Mouse (Mus musculus): ENCODE data around the gene Clk3.
A peak's percentile ranks its signal among the peaks of the same experiment; 100 is the strongest.

The Clk3 gene

DNA sequence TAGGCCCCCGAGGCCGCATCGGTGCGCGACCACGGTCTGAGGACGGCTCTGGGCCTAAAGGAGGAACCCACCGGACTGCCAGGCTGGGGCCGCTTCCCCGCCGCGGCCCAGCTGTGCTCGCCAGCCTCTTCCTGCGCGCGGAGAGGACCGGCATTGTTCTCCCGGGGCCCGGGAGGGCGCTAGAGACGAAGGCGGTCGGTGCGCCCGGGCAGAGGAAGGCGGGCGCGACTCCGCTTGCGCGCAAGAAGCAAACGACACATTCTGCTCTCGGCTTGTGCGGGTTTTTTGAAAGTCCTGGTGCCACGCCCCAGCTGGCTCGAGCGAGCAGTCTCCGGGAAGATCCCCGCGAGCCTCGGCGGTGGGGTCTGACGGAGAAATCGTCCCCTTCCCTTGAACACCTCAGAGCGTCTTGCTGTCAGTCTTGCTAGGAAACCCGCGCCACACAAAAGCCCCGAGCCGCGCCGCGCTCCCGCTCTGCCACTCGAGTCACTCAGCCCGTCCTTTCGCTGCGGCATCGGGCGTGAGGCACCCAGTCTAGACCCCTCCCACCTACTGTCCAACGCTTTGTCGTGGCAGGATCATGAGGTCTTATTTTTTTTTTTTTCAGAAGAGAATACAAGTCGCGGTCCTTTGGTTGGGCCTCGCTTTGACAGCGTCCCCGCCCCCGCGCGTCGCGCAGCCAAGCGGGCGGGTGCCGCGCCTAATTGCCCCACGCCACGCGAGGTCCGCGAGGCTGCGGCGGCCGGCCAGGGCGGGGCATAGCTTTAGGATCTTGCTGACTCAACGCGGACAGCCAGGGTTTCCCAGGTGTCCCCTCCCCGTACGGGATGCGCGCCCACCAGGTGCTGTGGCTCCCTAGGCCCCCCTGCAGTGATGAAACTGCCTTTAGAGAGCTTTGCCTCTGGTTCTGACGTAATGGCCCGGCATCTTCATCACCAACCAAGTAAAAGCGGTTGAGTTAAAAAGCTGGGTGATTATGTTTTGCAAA is at the start of gene Clk3:
TSS of gene Clk3 (minus strand) at position 497 of the 988 bp plus-strand sequence.
- peak in 1 of 2 experiments; percentile 78 for DNase-seq (ENCODE audit: low spot score in 2 of 2)

DNA sequence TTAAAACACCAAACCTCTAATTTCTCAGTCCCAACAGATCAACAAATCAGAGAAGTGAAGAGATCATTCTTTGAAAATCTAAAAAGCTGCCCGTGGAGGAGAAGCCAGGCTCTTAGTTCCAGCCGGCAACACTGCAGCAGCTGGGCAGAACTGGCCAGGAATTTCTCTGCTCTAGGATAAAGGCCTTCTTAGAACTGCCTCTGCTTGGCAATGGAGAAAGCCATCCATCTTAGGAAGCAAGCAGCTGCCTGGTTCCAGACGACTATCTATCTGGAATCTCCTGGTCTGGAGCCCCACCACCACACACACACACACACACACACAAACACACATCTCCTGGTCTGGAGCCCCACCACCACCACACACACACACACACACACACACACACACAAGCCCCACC is 49.2 kb upstream of the Clk3 start:
- DNase-seq (ENCODE audit: low spot score in 2 of 2) = no peak

DNA sequence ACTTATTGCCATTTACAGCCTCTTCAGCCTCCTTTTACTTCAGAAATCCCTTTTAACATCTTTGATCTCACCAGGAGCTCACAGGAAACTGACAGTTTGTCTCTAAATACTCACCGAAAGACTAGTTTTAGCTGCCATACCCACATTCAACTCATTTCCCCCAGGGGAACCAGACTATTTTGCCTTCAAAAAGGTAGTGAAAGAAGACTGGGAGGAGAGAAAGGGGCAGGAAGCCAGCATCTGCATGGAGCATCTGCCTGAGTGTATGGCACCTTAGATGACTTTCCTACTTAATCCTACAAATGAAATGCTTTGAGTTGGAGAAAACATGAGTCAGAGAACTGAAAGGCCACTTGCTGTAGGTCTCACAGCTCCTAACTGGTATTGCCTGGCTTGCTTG is 48.4 kb upstream of the Clk3 start:
- no peak for DNase-seq (ENCODE audit: low spot score in 2 of 2)

DNA sequence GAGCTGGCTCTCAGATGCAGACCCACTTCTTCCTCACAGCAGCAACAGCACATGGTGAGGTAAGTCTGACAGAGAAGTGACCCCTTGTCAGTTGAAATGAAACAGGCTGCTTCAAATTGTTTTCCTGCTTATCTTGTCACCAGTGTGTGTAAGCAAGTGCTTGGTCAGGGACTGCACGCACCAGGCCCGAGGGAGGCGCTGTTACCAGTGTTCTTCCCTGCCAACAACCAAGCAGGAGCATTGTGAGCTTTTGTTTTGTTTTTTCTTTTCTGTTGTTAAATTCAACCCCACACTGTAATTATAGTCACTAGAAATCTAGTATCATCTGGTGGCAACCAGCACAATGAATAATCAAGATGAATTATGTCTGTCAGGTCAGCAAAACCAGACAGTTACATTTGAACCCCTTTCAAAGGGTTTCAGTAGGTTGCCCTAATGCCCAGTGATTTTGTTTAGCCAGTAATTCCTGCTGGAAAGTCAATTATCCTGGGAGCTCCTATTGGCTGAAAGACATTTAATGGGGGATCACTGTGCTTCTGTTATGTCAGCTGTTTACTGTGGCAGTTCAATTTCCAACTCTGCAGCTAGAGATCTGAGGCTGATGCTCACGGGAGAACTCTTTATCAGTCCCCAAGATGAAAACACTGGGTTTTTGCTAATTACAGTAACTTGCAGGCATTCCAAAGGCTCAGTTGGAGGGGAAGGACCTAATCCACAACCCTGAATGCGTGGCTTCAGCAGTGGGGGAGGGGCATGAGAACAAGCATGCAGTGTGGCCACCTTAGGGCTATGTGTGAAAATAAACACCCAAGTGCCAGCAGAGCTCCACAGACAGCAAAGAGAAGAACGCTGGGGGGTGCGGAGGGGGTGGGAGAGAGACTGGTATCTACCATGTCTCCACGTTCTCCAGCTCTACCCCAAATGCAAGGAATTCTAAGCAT is 46.4 kb upstream of the Clk3 start:
- no peak for DNase-seq (ENCODE audit: low spot score in 2 of 2)

DNA sequence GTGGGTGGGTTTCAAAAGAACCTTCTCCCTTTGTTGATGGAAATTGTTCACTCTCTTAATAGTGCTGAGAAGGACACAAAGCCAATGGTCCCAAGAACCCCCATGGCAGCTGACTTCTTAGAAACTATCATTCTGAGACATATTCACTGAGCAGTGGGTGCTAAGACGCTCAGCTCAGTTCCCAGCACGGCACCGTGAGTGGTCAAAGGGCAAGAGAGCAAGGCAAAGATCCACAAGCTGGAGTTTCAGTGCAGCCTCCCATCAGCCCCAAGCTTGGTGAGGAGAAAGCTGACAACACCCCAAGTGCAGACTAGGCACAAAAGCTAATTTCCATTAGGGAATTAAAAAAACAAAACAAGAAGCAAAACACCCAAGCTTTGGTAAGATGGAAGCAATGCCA is 45.0 kb upstream of the Clk3 start:
- DNase-seq (ENCODE audit: low spot score in 2 of 2) = no peak

DNA sequence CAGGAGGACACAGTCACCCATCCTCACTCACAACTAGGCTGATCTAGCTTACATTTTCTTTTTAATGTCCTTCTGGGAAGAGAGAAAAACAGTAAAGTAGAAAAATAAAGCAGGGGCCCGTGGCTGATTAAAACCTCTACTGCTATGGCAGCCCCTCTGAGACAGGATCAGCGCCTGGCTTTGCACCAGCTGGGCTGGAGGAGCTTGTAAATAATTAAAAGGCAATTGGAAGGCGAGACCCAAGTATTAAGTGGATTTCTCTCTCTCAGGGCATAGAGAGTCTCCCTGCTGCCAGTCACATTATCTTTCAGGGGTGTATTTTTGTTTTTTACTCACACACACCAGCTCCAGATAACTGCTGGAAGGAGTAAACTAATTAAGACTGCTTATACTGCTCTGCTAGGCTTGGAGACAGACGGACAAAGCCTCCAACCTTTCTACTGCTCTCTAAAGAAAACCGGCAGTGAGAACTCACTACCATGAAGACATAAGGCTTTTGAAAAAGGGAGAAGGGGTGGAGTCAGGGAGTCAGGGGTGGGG is 43.2 kb upstream of the Clk3 start:
- no peak for DNase-seq (ENCODE audit: low spot score in 2 of 2)

DNA sequence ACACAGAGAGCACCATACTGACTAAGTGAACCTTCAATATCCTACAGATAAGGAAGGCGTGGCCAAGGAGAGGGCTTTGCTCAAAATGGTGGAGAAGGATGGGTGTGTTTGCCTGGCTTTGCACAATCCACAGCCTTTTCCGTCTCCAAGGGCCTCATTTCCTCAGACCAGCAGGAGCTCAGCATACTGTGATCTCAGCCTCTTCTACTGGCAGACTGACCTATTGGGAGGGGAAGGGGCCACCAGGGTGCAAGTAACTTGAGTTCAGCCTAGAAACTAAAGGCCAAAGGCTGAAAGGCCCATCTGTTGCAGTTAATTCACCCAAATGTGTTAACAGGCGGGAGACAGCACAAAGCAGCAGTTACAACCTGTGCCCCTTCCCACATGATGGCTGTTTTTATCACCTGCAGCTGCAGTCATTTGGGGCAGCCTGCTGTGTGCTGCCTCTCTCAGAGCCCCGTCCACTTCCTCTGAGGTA is 41.6 kb upstream of the Clk3 start:
- DNase-seq (ENCODE audit: low spot score in 2 of 2) = no peak

DNA sequence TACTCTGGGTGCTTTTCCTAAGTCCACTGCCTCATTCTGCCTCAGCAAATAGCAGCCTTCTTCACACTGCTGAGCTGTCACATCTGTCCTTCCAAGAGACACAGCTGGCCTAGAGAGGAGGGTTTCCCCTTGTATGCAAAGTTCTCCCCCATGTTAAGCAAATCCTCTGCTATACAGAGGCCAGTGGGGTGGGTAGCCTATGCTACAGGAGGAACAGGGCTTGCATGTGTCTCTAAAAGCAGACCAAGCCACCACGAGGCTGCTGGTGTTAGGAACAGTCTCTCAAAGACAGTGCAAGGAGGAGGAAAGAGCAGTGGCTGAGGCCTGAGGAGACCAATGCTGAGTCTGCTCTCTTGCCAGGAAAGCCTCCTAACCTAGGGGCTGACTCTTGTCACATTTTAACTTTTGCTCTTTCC is 40.4 kb upstream of the Clk3 start:
- DNase-seq (ENCODE audit: low spot score in 2 of 2) = no peak

DNA sequence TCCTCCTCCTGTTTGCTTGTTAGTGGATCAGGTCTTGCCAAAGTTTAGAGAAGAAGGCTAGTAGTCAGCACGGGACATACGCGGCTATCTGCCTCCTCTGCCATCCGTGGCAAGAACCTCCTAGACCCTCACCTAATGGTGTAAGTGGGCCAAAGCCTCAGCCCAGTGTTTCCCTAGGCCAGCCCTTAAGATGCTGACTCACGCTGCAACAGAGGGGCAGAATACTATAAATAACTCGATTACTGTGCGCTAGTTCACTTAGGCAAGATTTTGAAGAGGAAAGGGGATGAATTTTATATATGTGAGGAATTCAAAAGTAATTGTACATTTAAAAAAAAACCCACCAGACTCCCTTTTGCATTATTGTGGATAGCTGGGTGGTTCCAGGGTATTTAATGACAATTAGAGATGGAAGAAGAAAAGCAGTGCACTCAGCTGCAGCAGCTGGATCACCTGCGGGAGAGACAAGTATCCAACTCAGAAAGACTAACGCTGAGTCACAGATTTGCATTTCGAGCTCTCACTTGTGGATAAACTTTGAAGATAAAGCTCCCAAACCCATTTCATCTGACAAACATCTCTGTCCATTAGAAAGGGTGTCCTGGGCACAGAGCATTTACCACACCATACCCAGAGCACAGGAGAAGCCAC is 39.6 kb upstream of the Clk3 start:
- no peak for DNase-seq (ENCODE audit: low spot score in 2 of 2)

DNA sequence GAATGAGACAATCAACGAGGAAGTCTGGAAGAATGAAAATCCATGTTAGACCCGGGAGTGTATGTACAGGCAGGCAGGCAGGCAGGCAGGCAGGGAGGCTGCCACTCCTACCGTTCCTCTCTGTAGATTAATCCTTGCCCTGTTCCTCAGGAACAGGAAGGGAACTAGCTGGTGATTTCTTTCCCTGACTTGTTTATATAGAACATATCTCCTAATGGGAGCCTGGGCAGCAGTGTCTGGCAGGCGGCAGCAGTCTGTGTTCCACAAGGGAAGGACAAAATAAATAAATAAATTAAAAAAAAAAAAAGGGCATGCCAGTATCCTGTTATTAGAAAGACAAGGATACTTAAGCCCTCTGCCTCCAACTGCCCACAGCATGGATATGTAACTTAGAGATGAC is 38.2 kb upstream of the Clk3 start:
- no peak for DNase-seq (ENCODE audit: low spot score in 2 of 2)

DNA sequence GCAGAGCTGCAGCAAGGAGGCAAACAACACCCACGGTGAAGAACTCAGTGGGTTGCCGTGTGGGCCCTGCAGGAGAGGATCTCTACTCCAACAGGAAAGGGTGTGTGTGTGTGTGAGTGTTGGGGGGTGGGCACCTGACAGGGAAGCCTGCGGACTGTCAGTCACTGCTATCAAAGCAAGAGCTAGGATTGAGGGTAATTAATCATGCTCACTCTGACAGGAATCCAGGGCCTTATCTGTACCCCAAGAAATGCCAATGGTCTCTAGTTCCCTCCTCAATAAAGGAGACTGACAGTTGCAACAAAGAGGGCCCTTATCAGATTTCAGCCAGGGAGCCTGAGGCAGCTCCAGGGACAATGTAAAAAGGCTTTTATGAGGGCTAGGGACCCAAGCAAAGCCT is 37.4 kb upstream of the Clk3 start:
- no peak for DNase-seq (ENCODE audit: low spot score in 2 of 2)

DNA sequence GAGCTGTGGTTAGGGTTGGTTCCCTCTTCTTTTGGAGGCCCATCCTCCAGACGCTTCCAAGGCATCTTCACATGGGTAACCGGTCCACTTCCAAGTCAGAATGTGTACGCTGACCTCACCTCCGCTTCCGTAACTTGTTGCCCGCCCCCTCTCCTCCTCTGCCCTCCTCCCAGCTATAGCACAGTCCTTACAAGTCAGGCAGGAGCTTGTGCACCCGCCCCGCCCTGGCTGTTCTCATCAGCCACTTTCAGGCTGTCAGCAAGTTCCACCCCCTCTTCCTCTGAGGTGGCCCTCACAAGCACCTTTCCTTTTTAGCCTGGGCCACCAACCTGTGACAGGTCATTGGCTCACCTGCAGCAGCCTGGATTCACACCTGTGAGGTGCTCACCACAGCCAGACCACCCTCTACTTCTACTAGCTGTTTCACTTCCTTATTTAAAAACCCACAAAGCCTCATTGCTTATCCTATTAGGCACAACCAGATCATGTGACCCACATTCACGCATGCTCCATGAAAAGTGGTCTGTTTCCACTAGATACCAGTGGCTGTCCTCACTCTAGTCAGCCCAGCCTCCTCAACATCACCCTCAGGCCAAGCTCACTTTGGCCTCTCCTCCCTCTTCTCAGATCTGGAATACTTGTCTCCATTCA is 34.8 kb upstream of the Clk3 start:
- DNase-seq (ENCODE audit: low spot score in 2 of 2) = no peak

DNA sequence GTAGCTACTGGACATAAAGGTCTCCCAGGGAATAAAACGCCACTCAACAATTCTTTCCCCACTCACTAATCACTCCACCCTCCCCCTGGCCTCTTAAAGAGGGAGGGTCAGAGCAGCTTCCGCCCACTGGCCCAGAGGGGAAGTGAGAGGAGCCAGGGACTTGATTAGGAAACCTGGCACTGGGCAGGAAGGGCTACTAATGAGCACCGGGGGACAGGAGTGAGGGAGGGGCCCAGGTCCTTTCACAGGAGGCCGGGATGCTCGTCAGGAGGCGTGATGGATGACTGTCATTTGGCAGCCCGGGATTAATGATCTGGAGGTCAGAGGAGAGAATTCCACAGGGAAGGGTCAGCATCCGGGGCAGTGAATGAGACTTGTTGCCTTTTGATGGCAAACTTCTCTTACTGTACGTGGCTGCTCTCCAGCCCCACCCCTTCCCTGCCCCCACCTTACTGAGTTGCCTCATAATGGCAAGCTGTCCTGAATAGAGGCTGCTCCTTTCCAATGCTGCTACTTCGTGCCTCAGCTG is 33.1 kb upstream of the Clk3 start:
- no peak for DNase-seq (ENCODE audit: low spot score in 2 of 2)

DNA sequence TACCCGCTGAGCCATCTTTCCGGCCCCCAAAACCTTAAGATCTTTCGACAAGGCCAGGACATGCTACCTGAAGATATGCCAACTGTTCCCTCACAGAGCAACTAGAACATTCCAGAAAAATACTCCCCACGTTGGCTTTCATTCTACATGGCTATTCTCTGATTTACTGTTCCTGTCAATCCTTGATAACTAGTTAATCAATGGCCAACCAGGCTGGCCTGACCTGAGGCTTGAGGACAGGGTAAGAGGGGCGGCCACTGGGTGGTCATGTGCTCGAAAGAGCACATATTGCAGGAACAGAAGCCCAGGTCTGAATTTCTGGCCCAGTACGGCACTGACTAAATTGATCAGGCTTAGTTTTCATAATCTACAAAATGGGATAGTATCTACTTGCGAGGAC is 31.8 kb upstream of the Clk3 start:
- DNase-seq (ENCODE audit: low spot score in 2 of 2) = no peak

DNA sequence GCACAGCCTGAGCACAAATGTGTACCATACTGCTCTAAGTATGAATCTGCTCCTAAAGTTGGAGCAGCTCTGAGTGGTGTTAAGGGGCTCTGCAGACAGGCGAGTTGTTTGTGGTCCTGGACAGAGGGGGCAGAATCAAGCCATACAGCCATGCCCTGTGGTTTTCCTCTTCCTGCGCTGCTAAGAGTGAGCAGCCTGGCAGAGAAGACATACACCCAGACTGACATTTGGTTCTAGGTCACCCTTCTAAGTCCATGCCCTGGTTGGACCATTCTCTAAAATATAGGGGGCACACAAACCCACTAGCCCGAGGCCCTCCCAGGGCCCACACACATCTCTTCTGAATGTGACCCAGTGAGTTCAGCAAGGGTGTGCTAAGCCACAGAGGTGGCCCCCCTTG is 24.1 kb upstream of the Clk3 start:
- DNase-seq (ENCODE audit: low spot score in 2 of 2) = no peak

DNA sequence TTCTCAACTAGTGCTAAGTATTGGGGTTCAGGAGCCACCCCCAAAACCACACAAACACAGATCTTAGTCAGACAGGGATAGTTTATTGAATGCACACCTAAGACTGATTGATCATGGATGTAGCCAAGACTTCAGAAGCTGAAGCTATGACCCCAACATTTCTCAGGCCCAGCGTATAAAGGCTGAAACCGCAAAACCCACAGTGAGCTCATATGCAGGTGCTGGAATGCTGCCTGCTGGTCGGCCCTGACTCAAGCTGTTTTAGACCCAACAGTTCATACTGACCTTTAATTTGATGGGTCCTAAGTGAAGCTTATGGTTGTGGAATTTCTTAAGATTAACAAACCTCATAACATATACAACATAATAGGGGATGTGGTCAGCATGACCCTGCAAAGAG is 17.0 kb upstream of the Clk3 start:
- no peak for DNase-seq (ENCODE audit: low spot score in 2 of 2)

DNA sequence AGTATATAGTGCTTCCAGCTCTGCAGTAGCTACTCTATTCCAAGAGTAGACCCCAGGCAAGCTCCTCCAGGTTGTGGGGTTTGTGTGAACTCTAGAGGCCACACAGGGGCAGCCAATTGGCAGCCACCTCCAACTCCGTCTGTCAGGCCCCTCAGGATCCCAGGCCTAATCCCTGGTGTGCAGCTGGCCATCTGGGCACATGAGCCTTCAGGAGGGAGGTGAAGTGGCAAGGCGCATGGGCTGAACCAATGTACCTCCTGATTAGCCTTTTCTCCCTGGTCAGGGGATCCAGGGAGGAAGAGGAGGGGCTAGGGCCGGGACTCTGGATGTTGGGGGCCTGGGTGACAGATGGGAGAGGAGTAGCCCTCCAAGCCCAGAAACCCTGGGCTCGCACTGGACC is 10.1 kb upstream of the Clk3 start:
- DNase-seq (ENCODE audit: low spot score in 2 of 2) = no peak

DNA sequence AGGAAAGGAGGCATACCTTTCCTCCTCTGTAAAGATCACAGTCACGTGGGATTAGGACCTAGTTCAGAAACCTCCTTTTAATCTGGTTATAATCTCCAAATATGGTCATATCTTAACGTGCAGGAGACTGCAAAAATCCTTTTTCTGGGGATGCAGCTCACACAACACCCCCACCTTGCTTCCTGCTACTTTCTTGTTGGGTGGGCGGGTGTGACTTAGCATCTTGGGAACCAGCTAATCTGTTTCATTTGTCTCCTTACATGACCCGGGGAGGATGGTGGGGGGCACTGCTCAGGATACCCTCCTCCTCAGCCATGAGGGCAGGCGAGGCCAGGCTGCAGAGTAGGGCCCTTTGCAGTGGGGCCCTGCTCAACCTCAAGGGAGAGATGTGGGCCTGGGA is 9.4 kb upstream of the Clk3 start:
- peak; percentile 72 to 73 for DNase-seq (ENCODE audit: low spot score in 2 of 2)

DNA sequence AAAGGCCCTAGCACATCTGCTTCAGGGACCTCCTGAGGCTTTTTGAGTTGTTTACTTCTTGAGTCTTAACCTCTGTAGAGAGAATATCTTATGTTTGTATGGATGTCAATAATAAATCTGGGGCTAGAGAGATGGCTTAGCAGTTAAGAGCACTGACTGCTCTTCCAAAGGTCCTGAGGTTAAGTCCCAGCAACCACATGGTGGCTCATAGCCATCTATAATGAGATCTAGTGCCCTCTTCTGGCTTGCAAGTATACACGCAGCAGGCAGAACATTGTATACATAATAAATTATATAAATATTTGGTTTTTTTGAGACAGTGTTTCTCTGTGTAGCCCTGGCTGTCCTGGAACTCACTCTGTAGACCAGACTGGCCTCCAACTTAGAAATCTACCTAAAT is 8.5 kb upstream of the Clk3 start:
- no peak for DNase-seq (ENCODE audit: low spot score in 2 of 2)

DNA sequence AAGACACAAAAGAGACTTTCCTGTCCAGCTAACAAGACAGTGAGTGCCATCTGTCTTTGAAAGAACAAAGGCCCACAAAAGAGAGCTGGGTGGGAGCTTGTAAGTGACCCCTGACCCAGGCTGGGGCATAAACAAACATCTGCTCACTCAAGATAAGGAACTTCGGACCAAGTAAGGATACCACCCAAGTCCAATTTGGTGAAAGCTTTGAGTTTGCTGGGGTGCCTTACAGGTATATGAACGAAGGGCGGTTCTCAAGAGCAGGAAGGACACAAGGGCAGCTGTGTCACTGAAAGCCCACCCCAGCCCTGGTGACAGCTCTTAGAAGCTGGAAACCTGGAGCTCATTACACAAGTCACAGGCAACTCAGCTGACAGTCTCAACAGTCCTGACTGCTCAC is 8.1 kb upstream of the Clk3 start:
- DNase-seq (ENCODE audit: low spot score in 2 of 2) = no peak

DNA sequence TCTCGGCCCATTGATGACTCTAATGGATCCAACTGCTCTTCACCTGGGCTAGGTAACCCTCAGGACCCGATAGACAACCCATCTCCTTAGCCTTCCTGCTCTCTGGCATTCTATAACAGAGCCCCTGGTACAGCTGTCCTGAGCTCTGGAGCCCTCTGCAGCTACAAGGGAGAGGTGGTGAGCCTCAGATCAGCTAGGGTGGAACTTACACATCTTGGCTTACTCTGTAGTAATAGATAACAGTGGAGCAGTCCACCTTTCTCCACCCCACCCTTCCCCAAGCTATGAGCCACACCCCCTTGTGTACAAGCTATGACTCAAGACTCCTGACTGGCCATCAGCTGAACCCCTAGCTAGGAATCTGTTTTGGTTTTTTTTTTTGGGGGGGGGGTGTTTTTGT is 5.2 kb upstream of the Clk3 start:
- no peak for DNase-seq (ENCODE audit: low spot score in 2 of 2)
